Mouse (Mus musculus): ENCODE results near the gene Hnrnpa2b1.

DNA sequence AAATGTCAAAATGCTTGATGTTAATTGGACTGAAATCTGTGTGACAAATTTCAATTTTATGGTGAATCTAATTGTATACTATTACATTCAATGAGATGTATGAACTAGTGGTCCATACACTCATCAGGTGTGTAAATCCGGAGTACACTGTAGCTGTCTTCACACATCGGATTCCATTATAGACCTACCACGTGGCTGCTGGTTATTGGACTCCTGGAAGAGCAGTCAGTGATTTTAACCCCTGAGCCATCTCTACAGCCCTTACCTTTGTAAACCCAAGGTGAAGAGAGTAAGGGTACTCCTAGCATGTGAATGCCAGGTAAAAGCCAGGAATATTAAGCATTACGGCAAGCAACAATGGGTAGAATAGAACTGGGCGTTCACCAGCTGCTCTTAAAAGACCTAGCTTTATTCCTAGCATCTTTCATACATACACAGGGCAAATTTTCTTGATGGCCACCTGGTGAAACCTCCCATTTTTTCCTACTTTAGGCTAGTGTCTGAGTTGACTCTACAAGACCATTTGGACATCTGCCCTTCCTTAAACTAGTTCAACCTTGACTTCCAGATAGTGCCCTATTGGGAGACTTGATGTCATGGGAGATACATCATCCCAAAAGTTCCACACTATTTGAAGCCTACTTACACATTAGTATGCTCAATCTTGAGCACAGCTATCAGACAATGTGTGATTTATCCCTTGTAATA is 10.2 kb downstream of the Hnrnpa2b1 start:
- TF ChIP-seq ZNF384 (IDR thresholded peaks at IDR 0.05; ENCODE audit: low read depth, low read length) (no peak), ZC3H11A (IDR thresholded peaks at IDR 0.05; ENCODE audit: borderline replicate concordance, low read depth, low read length) (no peak), MAFK (IDR thresholded peaks at IDR 0.05; ENCODE audit: insufficient read depth, low read depth, low read length) (no peak), HCFC1 (IDR thresholded peaks at IDR 0.05; ENCODE audit: borderline replicate concordance, insufficient read depth, low read length) (no peak)

Measured in ES-E14 (cell line).